Mouse (Mus musculus) liver, embryonic 16.5 days (tissue): ENCODE measurements around the gene Bsdc1. TPM values are rescaled to one million over a fixed set of nuclear protein-coding genes. Genes with fewer than 3 reads are reported as not detected.
A peak's percentile ranks its signal among the peaks of the same experiment; 100 is the strongest.

ENCODE experiments used
- ATAC-seq: fragments of 200-750 bp; cut with Nextera tagmentation; 2 replicates; pipeline ENCODE4 v1.8.0; 2017; ENCODE audit warnings: low read depth, mild to moderate bottlenecking, moderate number of reproducible peaks, moderate library complexity
- H3K27ac ChIP-seq: fragments of 300-500 bp; sonication (generic); 2 replicates; pipeline ENCODE4 v1.5.1; 2014; ENCODE audit warnings: mild to moderate bottlenecking, low read length
- H3K27me3 ChIP-seq: fragments of 300-500 bp; sonication (generic); 2 replicates; pipeline ENCODE4 v1.6.1; 2014; ENCODE audit warnings: low read depth, low read length, mixed read lengths; ENCODE audit not compliant: control insufficient read depth, insufficient read depth
- H3K36me3 ChIP-seq: fragments of 300-500 bp; sonication (generic); 2 replicates; pipeline ENCODE4 v1.6.1; 2014; ENCODE audit warnings: mild to moderate bottlenecking; ENCODE audit not compliant: control insufficient read depth, insufficient read depth
- H3K4me1 ChIP-seq: fragments of 300-500 bp; sonication (generic); 2 replicates; pipeline ENCODE4 v1.6.1; 2014; ENCODE audit warnings: low read depth, low read length, mixed read lengths; ENCODE audit not compliant: control insufficient read depth
- H3K4me2 ChIP-seq: fragments of 300-500 bp; sonication (generic); 2 replicates; pipeline ENCODE4 v1.6.1; 2014; ENCODE audit warnings: low read depth, low read length, mixed read lengths
- H3K4me3 ChIP-seq: fragments of 300-500 bp; sonication (generic); 2 replicates; pipeline ENCODE4 v1.5.1; 2014; ENCODE audit warnings: low read depth, mild to moderate bottlenecking, low read length
- H3K9ac ChIP-seq: fragments of 300-500 bp; sonication (generic); 2 replicates; pipeline ENCODE4 v1.6.1; 2014; ENCODE audit warnings: low read depth, low read length
- H3K9me3 ChIP-seq: fragments of 300-500 bp; sonication (generic); replicated peaks from 2 replicates; pipeline ENCODE4 v1.6.1; 2016; ENCODE audit warnings: low read length; ENCODE audit not compliant: control insufficient read depth
- WGBS: fragments of 180-500 bp; shearing (Covaris S2); extraction: QIAGEN DNeasy Blood & Tissue Kit; methylation state at CpG from one replicate; pipeline ENCODE4 v1.1.7; 2014; ENCODE audit not compliant: insufficient replicate concordance; 5-methylcytosine and 5-hydroxymethylcytosine counted together
- polyA plus RNA-seq: library from polyadenylated mRNA; unstranded; fragments of >200 nt; fragmentation: Nextera tagmentation; extraction: Ambion mirVana; gene quantifications from 2 replicates; pipeline ENCODE4 v1.2.1, GENCODE M21; 2015

The Bsdc1 gene
- 79.2 and 87.0 TPM in 2 replicates for polyA plus RNA-seq

DNA sequence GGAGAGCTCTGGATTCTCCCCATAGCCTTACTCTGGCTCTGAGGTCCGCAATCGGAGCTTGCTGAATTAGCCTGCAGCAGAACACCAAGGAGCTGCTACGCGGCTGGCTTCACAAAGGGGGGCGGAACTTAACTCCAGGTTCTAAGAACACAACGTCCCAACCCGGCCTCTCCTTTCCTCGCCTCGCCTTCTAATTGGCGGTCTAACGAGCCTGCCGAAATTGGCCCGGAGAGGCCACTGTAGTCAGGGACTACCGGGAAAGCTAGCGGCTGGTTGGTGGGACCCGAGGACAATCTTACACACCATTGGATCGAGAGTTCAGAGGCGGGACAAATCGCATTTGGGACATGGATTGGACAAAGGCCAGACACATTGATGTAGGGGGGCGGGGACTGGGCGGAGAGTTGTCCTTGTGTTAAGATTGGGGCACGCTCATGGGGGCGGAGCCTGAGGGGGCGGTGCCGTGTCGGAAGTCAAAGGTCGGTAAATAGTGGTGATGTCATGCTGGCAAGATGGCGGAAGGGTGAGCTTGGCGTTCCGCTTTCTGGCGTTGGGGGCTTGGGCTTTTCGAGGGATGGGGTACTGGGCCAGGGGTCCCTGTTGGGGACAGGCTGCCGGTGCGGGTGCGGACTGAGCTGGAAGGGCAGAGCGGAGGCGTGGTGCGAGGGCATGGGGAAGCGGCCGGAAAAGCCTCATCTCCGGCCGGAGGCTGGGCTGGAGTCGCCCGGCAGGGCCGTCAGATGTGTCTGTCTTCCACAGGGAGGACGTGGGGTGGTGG lies at the start of gene Bsdc1:
Gene Bsdc1, plus strand, starts transcription at position 399 of the 778 bp plus-strand sequence.
- Histone ChIP-seq H3K9me3 (no peaks in the 10 kb centered on the region), H3K4me3 (peak within 1 kb of the TSS; percentile 94), H3K27me3 (no peaks in the 10 kb centered on the region), H3K27ac (peak within 1 kb of the TSS; percentile 100), H3K9ac (peak within 1 kb of the TSS; percentile 98), H3K4me1 (peaks cover 38% of the 10 kb centered on the region), H3K4me2 (peak within 1 kb of the TSS; percentile 82), H3K36me3 (peaks cover 17% of the 10 kb centered on the region)
- peak; percentile 91 for ATAC-seq
- WGBS = under 1% methylated on average over 46 of the region's 46 CpGs

DNA sequence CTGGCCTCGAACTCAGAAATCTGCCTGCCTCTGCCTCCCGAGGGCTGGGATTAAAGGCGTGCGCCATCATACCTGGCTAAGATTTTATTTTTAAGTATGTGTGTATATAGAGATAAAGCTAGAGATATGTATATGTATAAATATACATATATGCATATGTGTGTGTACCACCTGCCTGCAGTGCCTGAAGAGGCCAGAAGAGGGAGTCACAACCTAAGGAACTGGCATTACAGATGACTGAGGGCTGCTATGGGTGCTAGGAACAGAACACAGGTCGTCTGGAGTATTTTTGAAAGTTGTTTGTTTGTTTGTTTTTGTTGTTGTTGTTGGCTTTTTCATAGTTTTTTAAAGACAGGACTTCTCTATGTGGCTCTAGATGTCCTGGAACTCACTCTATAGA lies 45.5 kb upstream of the Bsdc1 start:
- Histone ChIP-seq H3K4me2 (no peak overlapping the region), H3K36me3 (no peaks in the 10 kb centered on the region), H3K9me3 (0 out of 2 replicates have a peak, but pooled peaks cover 3% of the 10 kb centered on the region), H3K4me3 (no peak overlapping the region), H3K4me1 (peaks cover 16% of the 10 kb centered on the region), H3K27ac (peak overlapping the region; percentile 62), H3K27me3 (no peaks in the 10 kb centered on the region), H3K9ac (no peak overlapping the region)
- no peak for ATAC-seq
- 81% methylated on average over 5 of the region's 5 CpGs for WGBS

DNA sequence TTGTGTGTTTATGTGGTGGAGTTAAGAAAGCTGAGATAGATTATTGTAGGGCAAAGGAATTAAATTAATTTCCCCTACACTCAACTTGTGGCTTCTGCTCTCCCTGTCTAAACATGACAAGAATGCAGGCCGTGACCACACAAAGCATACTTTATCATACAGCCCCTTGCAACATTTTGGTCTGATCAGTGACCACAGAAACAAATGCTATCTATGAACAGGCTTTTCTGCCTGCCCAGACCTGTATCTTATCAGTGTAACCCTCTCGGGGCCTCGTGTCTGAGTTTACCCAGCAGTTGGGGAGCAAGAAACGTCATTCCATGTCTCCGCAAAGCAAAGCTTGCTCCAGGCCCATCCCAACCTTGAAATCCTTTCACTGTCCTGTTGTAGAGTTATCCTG lies 44.9 kb upstream of the Bsdc1 start:
- peak overlapping the region; percentile 62 for H3K27ac ChIP-seq
- H3K36me3 ChIP-seq = no peaks in the 10 kb centered on the region
- 0 out of 2 replicates have a peak, but pooled peaks cover 3% of the 10 kb centered on the region for H3K9me3 ChIP-seq
- no peaks in the 10 kb centered on the region for H3K27me3 ChIP-seq
- 14% methylated on average over 5 of the region's 5 CpGs for WGBS
- H3K4me2 ChIP-seq = 0 out of 2 replicates have a peak overlapping the region, but pooled peaks have one; percentile 19
- no peak overlapping the region for H3K9ac ChIP-seq
- peak; percentile 95 for ATAC-seq
- H3K4me3 ChIP-seq = no peak overlapping the region
- H3K4me1 ChIP-seq = peaks cover 16% of the 10 kb centered on the region

DNA sequence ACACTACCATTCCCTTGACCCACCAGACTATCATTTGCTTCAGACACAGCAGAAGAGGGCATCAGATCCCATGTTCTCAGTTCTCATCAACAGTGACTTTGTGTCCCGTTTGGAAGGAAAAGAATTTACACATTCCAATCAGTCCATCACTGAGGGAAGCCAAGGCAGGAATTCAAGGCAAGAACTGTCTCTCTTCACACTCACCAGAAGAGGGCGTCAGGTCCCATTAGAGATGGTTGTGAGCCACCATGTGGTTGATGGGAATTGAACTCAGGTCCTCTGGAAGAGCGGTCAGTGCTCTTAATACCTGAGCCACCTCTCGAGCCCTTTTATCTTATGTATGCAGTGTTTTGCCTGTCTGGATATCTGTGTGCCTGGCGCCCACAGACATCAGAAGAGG lies 43.1 kb upstream of the Bsdc1 start:
- peaks cover 16% of the 10 kb centered on the region for H3K4me1 ChIP-seq
- H3K27ac ChIP-seq = no peak overlapping the region

DNA sequence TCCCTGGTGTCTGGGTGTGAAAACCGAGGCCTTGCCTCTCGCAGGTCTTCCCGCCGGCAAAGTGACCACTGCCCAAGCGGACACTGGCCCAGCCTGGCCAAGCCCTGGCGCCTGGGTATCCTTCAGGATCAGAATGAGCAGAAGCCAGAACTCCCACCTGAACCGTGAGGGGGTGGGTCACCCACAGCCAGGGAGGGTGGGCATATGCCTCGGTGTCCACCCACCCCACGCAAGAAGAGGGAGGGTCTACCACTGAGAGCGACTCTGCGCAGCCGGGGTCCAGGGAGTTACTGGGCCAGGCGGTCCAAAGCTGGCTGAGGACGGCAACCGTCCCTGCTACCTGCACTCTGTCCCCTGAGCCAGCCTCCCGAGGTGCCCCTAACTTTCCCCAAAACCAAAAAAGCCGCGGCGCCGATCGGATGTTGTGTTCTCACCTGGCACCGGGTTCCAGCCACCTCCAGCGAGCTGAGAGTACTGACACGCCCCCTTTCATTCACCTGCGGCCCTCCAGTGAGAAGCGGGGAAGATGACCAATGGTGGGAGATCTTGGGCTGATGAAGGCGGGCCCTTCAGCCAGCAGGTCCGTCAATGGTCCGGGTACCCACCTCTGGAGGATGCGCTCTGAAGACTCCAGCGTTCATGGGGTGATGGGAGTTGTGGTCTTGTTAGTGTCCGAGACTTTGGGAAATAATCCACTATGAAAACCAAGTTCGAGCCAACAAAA lies 20.9 kb upstream of the Bsdc1 start, which contains the start of gene Zbtb8b:
Gene Zbtb8b, minus strand, starts transcription at position 514 of the 724 bp plus-strand sequence.
- WGBS = 6% methylated on average over 33 of the region's 33 CpGs
- Histone ChIP-seq H3K4me3 (peak within 1 kb of the TSS; percentile 31), H3K27me3 (peaks cover 49% of the 10 kb centered on the region), H3K27ac (no peak within 1 kb of the TSS), H3K4me1 (no peaks in the 10 kb centered on the region; the same call in 1 of the 2 replicates), H3K9ac (no peak within 1 kb of the TSS), H3K9me3 (no peaks in the 10 kb centered on the region), H3K36me3 (no peaks in the 10 kb centered on the region), H3K4me2 (peak within 1 kb of the TSS; percentile 36)
- 0 out of 2 replicates have a peak, but pooled peaks have one; percentile 59 for ATAC-seq

More for the DNA sequence above, 43.1 kb upstream of the Bsdc1 start:
- H3K9me3 ChIP-seq = 0 out of 2 replicates have a peak, but pooled peaks cover 3% of the 10 kb centered on the region
- H3K36me3 ChIP-seq = no peaks in the 10 kb centered on the region
- H3K9ac ChIP-seq = no peak overlapping the region
- no peak for ATAC-seq
- no peak overlapping the region for H3K4me3 ChIP-seq
- H3K27me3 ChIP-seq = no peaks in the 10 kb centered on the region
- WGBS = 76% methylated on average over 5 of the region's 5 CpGs
- H3K4me2 ChIP-seq = no peak overlapping the region

DNA sequence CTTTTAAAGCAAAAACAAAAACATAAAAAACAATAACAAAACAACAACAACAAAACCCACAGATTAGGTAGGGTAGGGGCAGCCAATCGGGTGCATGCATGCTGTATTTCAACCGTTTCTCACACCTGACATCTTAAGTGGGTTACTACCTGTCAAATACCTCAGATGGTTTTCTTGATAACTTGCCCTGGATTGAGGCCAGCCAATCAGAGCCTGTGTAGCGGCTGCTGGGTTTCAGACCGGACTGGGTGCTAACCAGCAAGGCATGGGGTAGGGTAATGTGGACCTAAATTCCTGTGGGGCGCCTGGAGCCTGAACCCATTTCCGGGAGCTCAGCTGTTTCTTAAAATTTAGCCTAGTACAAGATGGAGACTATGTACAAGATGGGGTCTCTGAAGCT lies 20.2 kb upstream of the Bsdc1 start:
- no peaks in the 10 kb centered on the region for H3K9me3 ChIP-seq
- H3K27me3 ChIP-seq = peaks cover 49% of the 10 kb centered on the region
- H3K9ac ChIP-seq = no peak overlapping the region
- H3K27ac ChIP-seq = no peak overlapping the region
- no peak overlapping the region for H3K4me3 ChIP-seq
- H3K4me2 ChIP-seq = no peak overlapping the region
- WGBS = 27% methylated on average over 6 of the region's 6 CpGs
- no peak for ATAC-seq
- H3K4me1 ChIP-seq = no peaks in the 10 kb centered on the region; the same call in 1 of the 2 replicates
- no peaks in the 10 kb centered on the region for H3K36me3 ChIP-seq

DNA sequence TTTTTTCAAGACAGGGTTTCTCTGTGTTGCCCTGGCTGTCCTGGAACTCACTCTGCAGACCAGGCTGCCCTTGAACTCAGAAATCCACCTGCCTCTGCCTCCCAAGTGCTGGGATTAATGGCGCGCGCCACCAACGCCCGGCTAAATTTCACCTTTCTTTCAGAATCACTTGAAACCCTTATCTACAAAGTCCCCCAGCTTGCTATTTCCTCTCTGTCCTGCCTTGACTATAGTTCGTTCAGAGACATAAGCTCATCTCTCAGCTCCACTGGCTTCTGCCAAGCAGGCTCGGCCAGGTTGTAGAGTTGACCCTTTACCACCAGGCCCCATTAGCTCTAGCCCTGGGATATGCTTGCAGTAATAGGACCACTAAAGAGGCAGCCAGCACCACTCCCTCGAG lies 14.0 kb upstream of the Bsdc1 start:
- no peak for ATAC-seq
- Histone ChIP-seq H3K9me3 (no peaks in the 10 kb centered on the region), H3K36me3 (no peaks in the 10 kb centered on the region), H3K27me3 (peaks cover 9% of the 10 kb centered on the region), H3K9ac (no peak overlapping the region), H3K4me1 (no peaks in the 10 kb centered on the region; the same call in 1 of the 2 replicates), H3K4me2 (no peak overlapping the region), H3K4me3 (no peak overlapping the region), H3K27ac (no peak overlapping the region)
- WGBS = 36% methylated on average over 8 of the region's 8 CpGs

DNA sequence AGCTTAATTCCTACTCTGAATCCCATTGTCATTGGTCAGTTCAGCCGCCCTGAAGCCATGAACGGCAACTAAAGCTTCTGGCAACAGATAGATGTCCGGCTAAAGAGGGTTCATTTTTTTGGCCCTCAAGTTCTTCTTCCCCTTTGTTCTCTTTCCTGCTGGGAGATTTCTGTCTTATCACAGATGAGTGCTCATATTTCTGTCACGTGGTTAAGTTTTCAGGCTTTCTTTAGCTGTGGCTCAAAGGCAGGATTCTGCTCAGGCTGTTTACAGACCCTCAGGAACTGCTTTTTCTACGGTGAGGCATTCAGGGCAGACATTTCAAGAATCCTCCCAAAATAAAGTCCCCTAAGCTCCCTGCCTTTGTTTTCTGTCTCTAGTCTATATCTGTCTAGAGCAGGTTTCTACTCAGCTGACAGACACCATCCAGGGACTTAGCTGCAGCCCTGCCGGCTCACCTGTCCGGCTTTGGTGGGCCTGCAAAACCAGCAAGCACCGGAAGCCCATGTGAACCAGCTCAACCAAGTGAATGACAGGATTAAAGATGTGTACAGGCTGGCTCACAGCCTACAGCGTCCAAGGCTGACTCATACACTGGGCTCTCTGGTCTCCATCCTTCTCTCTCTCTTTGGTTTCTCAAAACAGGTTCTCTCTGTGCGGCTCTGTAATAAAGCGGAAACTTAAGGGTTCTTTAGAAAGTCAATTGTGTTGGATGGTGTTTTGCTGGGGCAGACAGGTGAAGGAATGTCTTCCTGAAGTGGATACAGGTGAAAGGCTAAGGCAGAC lies 13.4 kb upstream of the Bsdc1 start:
- Histone ChIP-seq H3K36me3 (no peaks in the 10 kb centered on the region), H3K27me3 (peaks cover 3% of the 10 kb centered on the region; the same call in 1 of the 2 replicates), H3K9ac (no peak overlapping the region), H3K4me3 (no peak overlapping the region), H3K9me3 (no peaks in the 10 kb centered on the region), H3K4me1 (no peaks in the 10 kb centered on the region; the same call in 1 of the 2 replicates), H3K27ac (no peak overlapping the region), H3K4me2 (no peak overlapping the region)
- no peak for ATAC-seq
- 64% methylated on average over 11 of the region's 11 CpGs for WGBS
